In the genomic region with DNA sequence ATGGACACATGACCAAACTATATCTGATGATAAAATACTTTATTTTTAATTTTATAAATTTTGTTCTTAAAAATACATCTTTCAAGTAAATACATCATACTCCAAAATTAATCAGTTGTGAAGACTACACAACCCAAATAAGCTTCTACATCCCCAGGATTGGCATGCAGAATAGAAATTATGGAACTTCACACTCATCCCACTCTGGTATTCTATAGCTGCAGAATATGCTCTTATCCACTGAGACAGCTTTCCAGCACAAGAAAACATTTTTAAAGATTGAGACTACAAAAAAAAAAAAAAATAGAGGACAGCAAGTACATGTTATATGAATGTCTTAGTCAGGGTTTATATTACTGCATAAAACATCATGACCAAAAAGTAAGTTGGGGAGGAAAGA, we compare ENCODE assay signal across 22 mouse cellular contexts.
"Had no signal": no experiment of that assay in that cellular context is flagged by ENCODE, and none has a peak within 500 bp of the region (broad histone marks: within the 10 kb centered on the region; RNA-seq: fewer than 3 reads in every experiment).

No protein-coding gene starts in this region.

- ATAC-seq: hindbrain, embryonic 16.5 days; hindbrain, postnatal 0 days; inflammation-experienced regulatory T-cells, adult 6 months; intestine, embryonic 15.5 days; intestine, embryonic 16.5 days; intestine, postnatal 0 days had no signal

- DNase-seq: heart, postnatal 10 days; heart, postnatal 14 days; heart, postnatal 36 days; heart, postnatal 4 days; kidney, adult 11 months; kidney, adult 18-20 months; kidney, adult 2 months; kidney, adult 8-10 months; kidney, adult 9 months; kidney, postnatal 10 days; kidney, postnatal 14 days; kidney, postnatal 25 days; kidney, postnatal 36 days; kidney, postnatal 4 days; layer of hippocampus, adult 9-11 months; layer of hippocampus, postnatal 36 days had no signal
